Mouse (Mus musculus): Measurements from ENCODE around the gene Gabrd. TPM values are rescaled to one million over a fixed set of nuclear protein-coding genes. Genes with fewer than 3 reads are reported as not detected.

Gene Gabrd
- polyA plus RNA-seq, 1 experiment from 2014 or later = not detected

DNA sequence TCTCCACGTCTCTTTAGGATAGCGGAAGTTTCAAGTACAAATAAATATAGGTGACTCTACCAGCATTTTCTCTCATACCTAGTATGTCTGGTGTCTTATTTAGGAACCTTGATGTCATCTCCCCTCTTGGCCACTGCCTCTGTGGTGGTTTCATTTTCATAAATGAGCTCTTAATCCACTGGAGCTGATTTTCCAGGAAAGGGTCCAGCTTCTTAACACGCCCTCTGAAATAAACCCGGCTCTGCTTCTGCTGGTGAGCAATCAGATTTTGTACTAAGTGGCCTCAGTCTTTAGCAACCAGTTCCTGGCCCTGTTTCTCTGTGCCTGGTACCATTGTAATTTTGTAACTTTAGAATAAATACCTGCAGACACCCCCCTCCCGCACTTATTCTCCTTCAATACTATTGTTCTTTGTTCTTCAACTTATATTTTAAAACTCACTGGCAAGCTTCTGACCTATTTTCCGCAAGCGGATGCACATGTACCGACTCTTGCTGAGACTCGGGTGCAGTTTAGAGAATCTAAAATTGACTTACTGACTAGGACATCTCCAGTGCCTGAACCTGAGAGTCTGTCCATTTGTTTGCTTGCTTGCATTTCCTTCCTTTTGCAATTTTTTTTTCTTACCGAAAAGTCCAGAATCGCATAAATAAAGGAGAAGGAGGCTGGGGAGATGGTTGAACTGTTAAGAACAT is 15.9 kb upstream of the Gabrd start:
- no peak overlapping the region for H3K27ac ChIP-seq (replicated peaks)
- H3K36me3 ChIP-seq = no peaks in the 10 kb centered on the region
- ATAC-seq (ENCODE audit: extremely low read depth, insufficient number of reproducible peaks, low FRiP score, low TSS enrichment) = no peak
- H3K9ac ChIP-seq = no peak overlapping the region
- WGBS = 74% methylated on average over 11 of the region's 11 CpGs
- H3K4me2 ChIP-seq = no peak overlapping the region
- no peaks in the 10 kb centered on the region for H3K9me3 ChIP-seq
- no peak overlapping the region for H3K4me3 ChIP-seq
- H3K4me1 ChIP-seq = peaks cover 8% of the 10 kb centered on the region; the same call in 1 of the 2 replicates
- H3K27me3 ChIP-seq (replicated peaks) = no peaks in the 10 kb centered on the region

DNA sequence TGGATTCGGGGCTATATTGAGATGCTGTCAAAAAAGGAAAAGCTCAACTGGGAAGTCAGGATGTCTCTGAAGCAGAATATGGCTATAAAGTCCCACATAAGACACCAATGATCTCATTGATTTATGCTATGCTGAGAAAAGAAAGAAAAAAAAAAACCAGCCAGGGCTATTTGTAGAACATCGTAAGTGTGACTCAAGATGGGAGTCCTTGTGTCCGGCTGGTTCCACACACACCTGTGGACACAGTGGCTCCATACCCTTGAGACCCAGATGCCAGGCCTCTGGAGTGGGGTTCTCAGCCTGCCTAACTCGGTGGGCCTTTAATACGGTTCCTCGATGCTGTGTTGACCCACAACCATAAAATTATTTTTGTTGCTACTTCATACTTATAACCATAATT is 14.2 kb upstream of the Gabrd start:
- WGBS = 85% methylated on average over 6 of the region's 6 CpGs
- H3K4me2 ChIP-seq = no peak overlapping the region
- no peak overlapping the region for H3K9ac ChIP-seq
- H3K9me3 ChIP-seq = no peaks in the 10 kb centered on the region
- no peak for ATAC-seq (ENCODE audit: extremely low read depth, insufficient number of reproducible peaks, low FRiP score, low TSS enrichment)
- H3K36me3 ChIP-seq = no peaks in the 10 kb centered on the region
- H3K4me3 ChIP-seq = no peak overlapping the region
- 0 out of 2 replicates have a peak, but pooled peaks cover 3% of the 10 kb centered on the region for H3K27me3 ChIP-seq (replicated peaks)
- peaks cover 12% of the 10 kb centered on the region for H3K4me1 ChIP-seq
- no peak overlapping the region for H3K27ac ChIP-seq (replicated peaks)

DNA sequence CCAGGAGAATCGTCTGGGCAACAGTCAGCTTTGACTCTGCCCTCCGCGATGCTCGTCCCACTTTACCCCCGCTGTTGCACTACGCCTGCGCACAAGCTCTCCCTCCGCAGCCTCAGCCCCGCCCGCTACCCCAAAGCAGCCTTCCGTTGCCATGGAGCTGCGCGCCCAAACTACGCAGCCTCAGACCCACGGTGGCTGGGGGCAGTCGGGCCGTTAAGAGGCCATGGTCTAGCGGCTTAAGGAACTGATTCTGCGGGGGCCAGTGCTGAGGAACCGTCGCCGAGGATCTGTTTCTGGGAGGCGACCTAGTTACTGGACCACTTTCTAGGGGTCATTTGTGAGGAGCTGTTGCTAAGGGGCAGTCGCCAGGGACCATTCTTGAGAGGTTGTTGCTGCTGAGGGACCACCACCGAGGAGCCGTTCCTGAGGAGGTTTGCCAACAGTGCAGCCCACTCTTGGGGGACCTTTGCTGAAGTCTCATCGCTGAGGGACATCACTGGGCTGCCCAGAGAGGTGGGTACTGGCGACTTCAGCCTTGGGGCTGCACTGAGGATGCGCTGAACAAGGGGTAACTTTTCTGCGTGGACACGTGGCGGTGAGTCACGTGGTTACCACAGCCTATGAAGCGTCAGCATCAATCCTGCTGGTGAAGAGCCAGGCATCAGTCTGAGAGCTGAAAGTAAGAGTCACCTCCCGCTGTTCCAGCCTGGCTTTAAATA is 11.3 kb upstream of the Gabrd start, which contains the start of gene Cfap74:
Gene Cfap74 (plus strand): TSS at position 133 of the 719 bp plus-strand sequence.
- no peak within 1 kb of the TSS for H3K27ac ChIP-seq (replicated peaks)
- H3K9me3 ChIP-seq = no peaks in the 10 kb centered on the region
- peak within 1 kb of the TSS; percentile 58 for H3K4me3 ChIP-seq
- H3K36me3 ChIP-seq = no peaks in the 10 kb centered on the region
- peaks cover 12% of the 10 kb centered on the region for H3K4me1 ChIP-seq
- WGBS = under 1% methylated on average over 35 of the region's 35 CpGs
- ATAC-seq (ENCODE audit: extremely low read depth, insufficient number of reproducible peaks, low FRiP score, low TSS enrichment) = peak; percentile 58; the same call in 1 of the 2 replicates
- peak within 1 kb of the TSS; percentile 86 for H3K4me2 ChIP-seq
- H3K9ac ChIP-seq = peak within 1 kb of the TSS; percentile 75
- 0 out of 2 replicates have a peak, but pooled peaks cover 5% of the 10 kb centered on the region for H3K27me3 ChIP-seq (replicated peaks)

DNA sequence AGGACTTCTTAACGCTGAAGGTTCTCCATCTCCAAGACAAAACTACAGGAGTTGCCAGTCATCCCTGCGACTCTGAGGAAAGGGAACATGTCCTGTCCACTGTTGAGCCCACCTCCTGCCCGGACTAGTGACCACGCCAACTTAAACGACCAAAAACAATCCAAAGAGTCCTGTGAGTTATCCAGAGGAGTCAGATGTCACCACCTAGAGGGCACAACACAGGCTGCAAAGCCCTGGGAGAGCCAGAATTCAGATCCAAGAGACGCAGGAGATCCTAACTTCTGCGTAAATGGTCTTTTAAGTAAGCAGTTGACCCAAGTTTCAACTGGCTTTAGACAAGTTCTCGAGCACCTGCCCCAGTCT is 10.8 kb upstream of the Gabrd start:
- 1% methylated on average over 8 of the region's 8 CpGs for WGBS
- ATAC-seq (ENCODE audit: extremely low read depth, insufficient number of reproducible peaks, low FRiP score, low TSS enrichment) = no peak
- Histone ChIP-seq H3K36me3 (no peaks in the 10 kb centered on the region), H3K4me1 (peaks cover 12% of the 10 kb centered on the region), H3K9me3 (no peaks in the 10 kb centered on the region), H3K27ac (replicated peaks) (no peak overlapping the region), H3K4me3 (peak overlapping the region; percentile 58), H3K27me3 (replicated peaks) (0 out of 2 replicates have a peak, but pooled peaks cover 5% of the 10 kb centered on the region), H3K9ac (peak overlapping the region; percentile 64), H3K4me2 (peak overlapping the region; percentile 86)

- Histone ChIP-seq H3K4me2 (no peak overlapping the region), H3K4me1 (peaks cover 7% of the 10 kb centered on the region; the same call in 1 of the 2 replicates), H3K36me3 (no peaks in the 10 kb centered on the region), H3K27me3 (replicated peaks) (peaks cover 47% of the 10 kb centered on the region), H3K9ac (no peak overlapping the region), H3K27ac (replicated peaks) (no peak overlapping the region), H3K4me3 (no peak overlapping the region), H3K9me3 (no peaks in the 10 kb centered on the region)
- ATAC-seq (ENCODE audit: extremely low read depth, insufficient number of reproducible peaks, low FRiP score, low TSS enrichment) = no peak
- 59% methylated on average over 1 of the region's 1 CpGs for WGBS
Observed at GRCm38 (mm10) chr4:155402489-155402888, 4.6 kb upstream of the Gabrd start.

- no peak overlapping the region for H3K9ac ChIP-seq
- no peak overlapping the region for H3K4me2 ChIP-seq
- H3K4me1 ChIP-seq = peaks cover 7% of the 10 kb centered on the region; the same call in 1 of the 2 replicates
- H3K4me3 ChIP-seq = no peak overlapping the region
- no peaks in the 10 kb centered on the region for H3K9me3 ChIP-seq
- no peaks in the 10 kb centered on the region for H3K36me3 ChIP-seq
- ATAC-seq (ENCODE audit: extremely low read depth, insufficient number of reproducible peaks, low FRiP score, low TSS enrichment) = no peak
- H3K27ac ChIP-seq (replicated peaks) = no peak overlapping the region
- WGBS = 60% methylated on average over 7 of the region's 7 CpGs
- H3K27me3 ChIP-seq (replicated peaks) = peaks cover 55% of the 10 kb centered on the region
Observed at GRCm38 (mm10) chr4:155401121-155401520, 3.2 kb upstream of the Gabrd start.

DNA sequence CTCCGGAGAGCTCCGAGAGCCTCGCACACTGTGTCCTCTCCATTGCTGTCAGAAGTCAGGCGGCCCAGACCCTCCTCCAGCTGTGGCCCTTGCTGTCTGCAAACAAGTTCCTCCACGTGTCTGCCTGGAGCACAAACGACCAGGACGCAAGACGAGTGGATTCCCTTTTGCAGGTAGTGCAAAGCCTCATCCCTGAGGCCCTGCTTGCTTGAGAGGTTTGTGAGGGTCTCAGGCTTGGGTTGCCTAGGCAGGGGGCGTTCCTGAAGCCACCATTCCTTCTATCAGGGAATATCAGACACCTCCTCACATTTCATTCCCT is 269 bp upstream of the Gabrd start:
- no peaks in the 10 kb centered on the region for H3K36me3 ChIP-seq
- peak overlapping the region; percentile 46 for H3K4me3 ChIP-seq
- WGBS = 6% methylated on average over 9 of the region's 9 CpGs
- peaks cover 7% of the 10 kb centered on the region; the same call in 1 of the 2 replicates for H3K4me1 ChIP-seq
- peak overlapping the region; percentile 80 for H3K4me2 ChIP-seq
- H3K9me3 ChIP-seq = no peaks in the 10 kb centered on the region
- no peak overlapping the region for H3K27ac ChIP-seq (replicated peaks)
- H3K9ac ChIP-seq = no peak overlapping the region
- ATAC-seq (ENCODE audit: extremely low read depth, insufficient number of reproducible peaks, low FRiP score, low TSS enrichment) = no peak
- peaks cover 83% of the 10 kb centered on the region for H3K27me3 ChIP-seq (replicated peaks)

DNA sequence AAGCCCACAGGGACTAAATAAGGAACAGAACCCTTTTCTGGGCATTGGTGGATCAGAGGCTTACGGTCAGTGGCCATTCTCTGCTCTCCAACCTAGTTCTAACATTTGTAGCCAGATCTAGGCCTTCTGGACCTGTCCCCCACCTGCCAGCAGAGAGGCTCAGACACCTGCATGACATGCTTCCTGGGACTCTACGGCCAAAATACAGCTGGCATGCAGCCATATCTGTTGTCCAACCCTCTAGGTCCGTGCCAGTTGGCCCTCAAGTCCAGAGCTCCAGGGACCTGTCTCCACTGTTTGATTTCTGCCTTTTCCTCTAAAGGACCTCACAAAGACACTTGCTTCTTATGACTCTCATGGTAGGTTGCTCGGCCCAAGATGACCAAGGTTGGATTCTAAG is 1.2 kb downstream of the Gabrd start:
- no peak overlapping the region for H3K9ac ChIP-seq
- no peak overlapping the region for H3K4me2 ChIP-seq
- H3K27me3 ChIP-seq (replicated peaks) = peaks cover 88% of the 10 kb centered on the region
- no peak overlapping the region for H3K4me3 ChIP-seq
- H3K4me1 ChIP-seq = peaks cover 7% of the 10 kb centered on the region; the same call in 1 of the 2 replicates
- H3K9me3 ChIP-seq = no peaks in the 10 kb centered on the region
- WGBS = 72% methylated on average over 4 of the region's 4 CpGs
- H3K36me3 ChIP-seq = no peaks in the 10 kb centered on the region
- H3K27ac ChIP-seq (replicated peaks) = no peak overlapping the region
- ATAC-seq (ENCODE audit: extremely low read depth, insufficient number of reproducible peaks, low FRiP score, low TSS enrichment) = no peak

DNA sequence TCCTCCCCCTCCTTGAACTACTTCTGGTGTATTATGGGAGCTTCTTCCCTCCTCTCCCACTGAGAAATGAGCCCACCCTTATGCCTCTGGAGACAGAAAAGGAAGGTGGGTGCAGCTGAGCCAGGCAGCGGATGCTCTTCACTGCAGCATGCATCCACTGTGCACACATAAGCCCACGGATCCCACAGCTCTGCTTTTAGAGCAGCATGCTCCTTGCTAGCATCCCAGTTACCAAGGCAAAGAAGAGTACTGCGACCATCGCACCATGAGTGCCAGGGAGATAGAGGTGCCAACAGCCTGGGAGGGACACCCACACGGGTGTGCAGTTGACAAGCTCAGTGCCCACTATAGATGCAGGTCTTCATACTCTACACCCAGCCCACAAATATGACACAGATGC is 2.4 kb downstream of the Gabrd start:
- H3K27me3 ChIP-seq (replicated peaks) = peaks cover 81% of the 10 kb centered on the region
- no peak overlapping the region for H3K4me2 ChIP-seq
- H3K36me3 ChIP-seq = no peaks in the 10 kb centered on the region
- H3K9ac ChIP-seq = no peak overlapping the region
- peaks cover 7% of the 10 kb centered on the region; the same call in 1 of the 2 replicates for H3K4me1 ChIP-seq
- no peak for ATAC-seq (ENCODE audit: extremely low read depth, insufficient number of reproducible peaks, low FRiP score, low TSS enrichment)
- no peak overlapping the region for H3K27ac ChIP-seq (replicated peaks)
- H3K4me3 ChIP-seq = no peak overlapping the region
- 66% methylated on average over 5 of the region's 5 CpGs for WGBS
- H3K9me3 ChIP-seq = no peaks in the 10 kb centered on the region

DNA sequence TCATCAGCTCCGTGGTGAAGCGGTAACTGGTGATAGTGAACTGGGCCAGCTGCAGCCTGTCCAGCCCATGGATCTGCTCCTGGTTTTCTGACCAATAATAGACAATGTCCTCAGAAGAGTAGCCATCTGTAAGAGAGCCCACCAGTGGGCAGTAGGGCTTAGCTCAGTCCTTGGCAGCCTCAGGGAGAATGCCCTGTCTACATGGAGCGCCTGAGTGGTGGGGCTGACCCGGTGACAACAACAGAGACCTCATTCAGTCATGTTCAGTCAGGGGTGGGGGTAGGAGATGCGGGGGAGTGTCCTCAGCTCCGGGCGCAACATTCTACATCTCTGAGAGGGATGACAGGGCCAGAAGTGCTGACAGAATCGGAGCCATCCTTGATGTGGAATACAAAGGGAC is 10.7 kb downstream of the Gabrd start:
- Histone ChIP-seq H3K36me3 (no peaks in the 10 kb centered on the region), H3K9me3 (no peaks in the 10 kb centered on the region), H3K27ac (replicated peaks) (no peak overlapping the region), H3K4me1 (no peaks in the 10 kb centered on the region), H3K9ac (no peak overlapping the region), H3K4me3 (no peak overlapping the region), H3K4me2 (no peak overlapping the region), H3K27me3 (replicated peaks) (peaks cover 32% of the 10 kb centered on the region)
- WGBS = 77% methylated on average over 8 of the region's 8 CpGs
- ATAC-seq (ENCODE audit: extremely low read depth, insufficient number of reproducible peaks, low FRiP score, low TSS enrichment) = no peak

DNA sequence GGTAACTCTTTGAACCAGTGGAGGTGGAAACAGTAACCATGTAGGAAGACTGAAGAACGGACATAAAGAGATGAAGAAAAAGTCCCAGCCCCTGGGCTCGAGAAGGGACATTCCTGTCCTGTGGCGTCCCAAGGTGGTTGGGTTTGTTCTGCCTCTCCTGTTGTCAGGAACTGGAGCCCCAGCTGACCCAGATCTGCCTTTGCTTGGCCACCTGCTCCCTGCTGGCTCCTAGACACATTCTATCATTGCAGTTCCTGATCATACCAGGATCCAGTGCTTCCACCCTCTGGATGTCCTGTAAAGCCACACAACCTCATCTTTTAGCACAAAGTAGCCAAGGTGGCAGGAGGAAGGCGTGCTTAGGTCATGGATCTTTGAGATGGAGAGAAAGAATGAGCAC is 14.6 kb downstream of the Gabrd start:
- 68% methylated on average over 4 of the region's 4 CpGs for WGBS
- H3K27ac ChIP-seq (replicated peaks) = no peak overlapping the region
- no peaks in the 10 kb centered on the region for H3K4me1 ChIP-seq
- no peaks in the 10 kb centered on the region for H3K36me3 ChIP-seq
- no peak for ATAC-seq (ENCODE audit: extremely low read depth, insufficient number of reproducible peaks, low FRiP score, low TSS enrichment)
- no peak overlapping the region for H3K9ac ChIP-seq
- peaks cover 33% of the 10 kb centered on the region for H3K27me3 ChIP-seq (replicated peaks)
- no peak overlapping the region for H3K4me3 ChIP-seq
- no peak overlapping the region for H3K4me2 ChIP-seq
- H3K9me3 ChIP-seq = no peaks in the 10 kb centered on the region
